Mouse (Mus musculus) right cerebral cortex, adult 2 months (tissue): ENCODE measurements at regions not wholly inside any gene's neighbourhood (a gene's known extent, or its start where the extent isn't known, plus 50 kb on each side); places are given as distances from the start of the nearest gene placed in this dataset.
A peak's percentile ranks its signal among the peaks of the same experiment; 100 is the strongest.
"Not testable (repeated sequence)": the region's sequence is repeated elsewhere in the genome, so short reads cannot be mapped to it uniquely, and the experiment has no call there.

Experiments
- DNase-seq, 2 experiments: peaks; one replicate each; pipeline ENCODE4 v3.0.0; 2021 to 2022; ENCODE audit warnings: low spot score in 2 of 2

DNA sequence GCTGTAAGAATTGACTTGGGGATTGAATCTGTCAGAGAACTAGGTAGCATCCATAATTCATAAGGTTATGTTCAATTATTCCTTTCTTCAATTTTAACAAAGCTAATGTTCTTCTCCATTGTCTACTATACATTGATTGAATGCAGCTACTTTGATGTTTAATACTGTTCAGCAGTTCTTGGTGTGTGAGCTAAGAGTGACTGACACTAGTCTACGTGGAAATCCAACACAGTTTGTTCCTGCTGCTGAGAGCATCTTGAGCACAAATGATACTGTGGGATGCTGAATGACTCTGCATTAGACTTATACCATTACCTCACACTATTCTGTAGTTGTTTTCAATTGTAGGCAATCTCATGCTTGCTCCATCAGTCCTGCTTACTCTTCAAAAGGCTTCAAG lies 249.4 kb upstream of the Akr1e1 start:
- no peak for DNase-seq

DNA sequence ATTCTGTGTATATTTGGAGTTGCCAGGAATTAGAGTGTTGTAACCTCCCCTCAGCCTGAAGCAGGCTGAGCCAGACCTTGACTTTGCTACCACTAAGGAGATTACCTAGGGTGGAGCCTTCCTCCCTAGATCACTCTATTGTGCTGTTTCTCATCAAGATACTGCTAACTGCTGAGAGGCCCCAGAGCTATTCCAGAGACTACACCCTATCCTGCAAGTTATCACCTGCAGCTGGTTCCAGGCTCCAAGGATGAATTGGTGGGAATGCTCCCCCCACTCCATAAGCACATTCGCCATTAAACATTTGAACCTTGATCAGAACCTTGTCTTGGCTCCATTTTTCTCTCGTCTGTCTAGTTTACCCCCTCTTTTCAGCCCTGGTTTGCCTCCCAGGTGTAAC lies 230.5 kb upstream of the Akr1e1 start:
- DNase-seq: not testable (repeated sequence)

DNA sequence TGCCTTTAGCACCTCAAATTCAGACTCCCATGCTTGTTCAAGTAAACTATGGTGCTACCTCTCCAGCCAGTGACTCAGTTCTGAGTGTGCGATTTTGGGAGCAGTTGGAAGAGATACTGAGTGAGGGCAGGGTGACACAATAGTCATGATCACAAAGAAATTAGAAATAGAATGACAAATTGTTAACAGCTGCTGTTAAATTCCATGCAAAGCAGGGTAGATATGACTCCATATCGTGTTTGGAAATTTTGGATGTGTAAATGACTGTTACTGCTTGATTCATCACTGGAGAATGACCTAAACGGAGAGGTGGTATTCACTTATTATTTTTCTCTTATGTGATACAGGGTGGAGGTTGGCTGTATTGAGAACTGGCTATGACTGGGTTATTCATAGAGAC lies 217.8 kb upstream of the Akr1e1 start:
- no peak for DNase-seq

DNA sequence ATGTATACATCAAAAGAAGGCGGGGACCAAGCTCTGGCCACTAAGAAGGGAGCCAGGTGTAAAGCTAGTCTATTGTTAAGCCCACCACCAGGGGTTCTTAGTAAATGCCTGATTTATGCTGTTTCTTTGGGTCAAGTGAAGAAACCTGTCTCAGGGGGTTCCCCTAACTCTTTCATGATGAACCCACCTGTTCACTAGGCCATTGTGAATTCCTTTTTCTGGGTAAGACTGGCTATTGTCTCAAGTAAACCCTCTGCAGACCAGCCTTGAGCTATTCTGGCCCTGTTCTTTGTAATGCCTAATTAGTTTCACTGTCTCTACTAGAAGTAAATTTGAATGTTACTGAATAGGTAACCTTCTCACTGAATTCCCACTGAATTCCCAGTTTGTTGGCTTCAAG lies 216.8 kb upstream of the Akr1e1 start:
- DNase-seq: not testable (repeated sequence)

DNA sequence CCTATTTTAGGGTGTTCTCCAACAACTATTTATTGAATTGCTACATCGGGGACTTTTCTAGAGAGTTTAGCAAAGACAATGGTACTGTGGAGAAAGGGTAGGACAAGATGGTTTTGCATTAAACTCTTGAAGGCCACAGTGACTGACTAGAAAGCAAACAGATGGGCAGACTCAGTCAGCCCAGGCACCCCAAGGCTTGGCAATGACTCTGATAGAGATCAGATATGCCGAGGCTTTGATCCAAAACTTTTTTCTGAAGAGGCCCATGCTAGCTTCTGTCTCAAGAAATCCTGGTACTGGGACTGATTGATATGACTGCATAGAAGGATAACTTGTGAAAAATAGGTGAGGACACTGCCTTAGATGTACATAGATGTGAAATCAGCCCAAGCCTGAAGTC lies 197.9 kb upstream of the Akr1e1 start:
- no peak for DNase-seq

DNA sequence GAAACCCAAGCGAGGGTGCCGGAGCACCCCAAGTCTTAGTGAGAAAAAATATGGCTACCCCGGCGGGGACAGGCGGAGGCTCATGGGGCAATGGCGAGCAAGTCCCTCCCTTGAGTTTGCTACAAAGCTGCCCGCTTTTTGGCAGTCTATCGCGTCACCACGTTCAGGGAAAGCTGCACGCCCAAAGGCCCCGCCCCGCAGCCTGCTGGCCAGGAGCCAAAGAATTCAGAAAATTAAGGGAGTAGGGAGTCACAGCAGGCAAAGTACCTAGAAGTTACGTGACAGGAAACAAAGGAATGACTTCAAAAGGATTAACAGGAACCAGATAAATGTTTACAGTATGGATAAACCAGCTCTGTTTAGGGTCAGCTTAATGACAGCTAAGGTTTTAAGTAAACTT lies 191.7 kb upstream of the Akr1e1 start:
- DNase-seq: no peak

DNA sequence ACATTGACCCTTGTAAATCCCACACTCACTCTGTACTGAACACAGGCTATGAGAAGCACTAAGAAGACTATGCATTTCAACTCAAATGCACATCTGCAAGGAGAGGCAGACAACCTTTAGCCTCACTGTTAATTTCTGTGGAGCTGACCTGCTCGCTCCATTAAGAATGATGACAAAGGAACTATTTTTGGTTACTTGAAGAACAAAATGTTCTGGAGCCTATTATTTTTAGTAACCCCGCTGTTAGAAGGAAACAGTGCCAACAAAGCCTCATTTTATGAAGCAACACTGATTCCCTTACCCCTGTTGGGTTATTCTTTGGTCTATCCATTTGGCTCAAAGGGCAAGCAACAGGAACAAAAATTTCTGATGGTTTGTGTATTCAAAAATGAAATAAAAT lies 182.2 kb upstream of the Akr1e1 start:
- no peak for DNase-seq

DNA sequence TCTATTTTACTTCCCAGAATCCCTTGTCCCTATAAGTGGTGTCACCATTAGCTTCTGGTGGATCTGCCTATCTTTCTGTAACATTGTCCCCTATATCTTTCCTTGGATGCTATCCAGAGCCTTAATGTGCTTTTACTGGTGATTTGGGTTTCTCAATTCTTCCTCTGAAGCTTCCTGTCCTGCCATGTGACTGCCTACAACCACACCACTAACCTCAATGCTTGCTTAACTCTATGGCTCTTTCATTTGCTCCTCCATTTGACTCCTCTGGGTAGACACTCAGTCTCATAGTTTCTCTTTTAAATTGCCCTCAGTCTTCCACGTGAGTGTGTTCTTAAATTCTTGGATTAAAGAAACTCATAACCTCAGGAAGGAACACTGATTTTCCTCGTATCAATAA lies 181.4 kb upstream of the Akr1e1 start:
- no peak for DNase-seq

DNA sequence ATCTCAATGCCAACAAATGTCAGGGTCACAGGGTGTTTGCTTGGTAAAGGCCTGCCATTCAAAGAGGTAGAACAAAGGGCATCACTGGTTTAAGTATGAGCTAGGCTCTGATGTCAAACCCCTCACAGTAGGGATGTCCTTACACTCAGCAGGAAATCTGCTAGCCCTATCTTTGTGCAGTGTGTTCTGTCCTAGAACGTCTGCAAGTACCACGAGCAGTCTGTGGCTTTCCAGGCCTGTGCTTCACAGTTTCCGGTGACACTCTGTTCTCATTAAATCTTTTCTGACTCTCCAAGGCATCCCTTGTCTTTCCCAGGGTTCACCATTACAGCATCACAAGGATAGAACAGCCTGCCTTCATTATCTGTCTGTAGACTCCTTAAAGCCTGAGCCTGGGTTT lies 174.3 kb upstream of the Akr1e1 start:
- no peak for DNase-seq

DNA sequence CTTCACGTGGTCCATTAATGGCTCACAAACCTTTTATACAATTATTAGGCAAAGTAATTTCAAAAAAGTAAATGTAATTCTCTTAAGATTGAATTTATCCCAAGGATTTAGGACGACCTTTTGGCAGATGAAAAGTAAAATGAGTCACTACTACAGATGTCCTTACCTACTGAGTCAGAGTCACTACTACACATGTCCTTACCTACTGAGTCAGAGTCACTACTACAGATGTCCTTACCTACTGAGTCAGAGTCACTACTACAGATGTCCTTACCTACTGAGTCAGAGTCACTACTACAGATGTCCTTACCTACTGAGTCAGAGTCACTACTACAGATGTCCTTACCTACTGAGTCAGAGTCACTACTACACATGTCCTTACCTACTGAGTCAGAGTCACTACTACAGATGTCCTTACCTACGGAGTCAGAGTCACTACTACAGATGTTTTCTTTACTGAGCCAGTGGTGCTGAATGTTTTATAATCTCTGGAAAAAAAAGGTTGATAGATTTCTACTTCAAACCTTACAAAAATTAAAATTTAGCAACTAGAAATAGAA lies 169.4 kb upstream of the Akr1e1 start:
- not testable (repeated sequence) for DNase-seq

DNA sequence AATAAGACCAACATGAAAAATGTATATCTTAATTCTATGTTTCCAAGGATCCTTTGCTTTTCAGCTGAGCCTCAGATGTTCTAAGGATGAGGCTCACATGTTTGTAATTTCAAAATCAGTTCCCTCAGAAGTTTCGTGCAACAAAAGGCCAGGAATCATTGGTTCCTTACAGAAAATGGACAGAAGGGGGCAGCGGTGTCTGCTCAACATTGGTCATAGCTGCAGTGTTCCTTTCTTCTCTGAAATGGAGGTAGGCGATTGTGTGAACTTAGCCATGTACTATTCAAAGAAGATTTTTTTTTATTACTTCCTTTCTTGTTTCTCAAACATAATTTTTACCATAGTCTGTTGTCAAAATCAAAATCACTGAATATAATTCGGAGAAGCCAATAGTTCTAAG lies 167.9 kb upstream of the Akr1e1 start:
- peak; percentile 38 to 54 for DNase-seq

DNA sequence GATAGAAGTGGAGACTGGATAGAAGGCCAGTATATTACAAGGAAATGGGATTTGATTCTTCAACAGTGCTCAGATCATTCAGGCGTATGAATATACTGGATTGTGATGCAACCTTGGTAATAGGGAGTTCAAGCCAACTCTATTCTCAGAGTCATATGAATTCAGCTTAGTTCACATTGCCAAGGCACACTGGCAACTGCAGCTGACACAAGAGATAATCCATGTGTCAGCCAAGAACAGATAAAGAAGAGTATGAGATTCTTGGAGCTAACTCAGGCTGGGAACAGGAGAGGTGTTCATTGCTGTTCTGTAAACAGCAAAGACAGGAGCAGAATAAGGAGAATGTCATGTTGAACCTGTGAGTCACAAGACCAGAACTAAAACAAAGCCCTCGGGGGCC lies 163.3 kb upstream of the Akr1e1 start:
- DNase-seq: no peak

DNA sequence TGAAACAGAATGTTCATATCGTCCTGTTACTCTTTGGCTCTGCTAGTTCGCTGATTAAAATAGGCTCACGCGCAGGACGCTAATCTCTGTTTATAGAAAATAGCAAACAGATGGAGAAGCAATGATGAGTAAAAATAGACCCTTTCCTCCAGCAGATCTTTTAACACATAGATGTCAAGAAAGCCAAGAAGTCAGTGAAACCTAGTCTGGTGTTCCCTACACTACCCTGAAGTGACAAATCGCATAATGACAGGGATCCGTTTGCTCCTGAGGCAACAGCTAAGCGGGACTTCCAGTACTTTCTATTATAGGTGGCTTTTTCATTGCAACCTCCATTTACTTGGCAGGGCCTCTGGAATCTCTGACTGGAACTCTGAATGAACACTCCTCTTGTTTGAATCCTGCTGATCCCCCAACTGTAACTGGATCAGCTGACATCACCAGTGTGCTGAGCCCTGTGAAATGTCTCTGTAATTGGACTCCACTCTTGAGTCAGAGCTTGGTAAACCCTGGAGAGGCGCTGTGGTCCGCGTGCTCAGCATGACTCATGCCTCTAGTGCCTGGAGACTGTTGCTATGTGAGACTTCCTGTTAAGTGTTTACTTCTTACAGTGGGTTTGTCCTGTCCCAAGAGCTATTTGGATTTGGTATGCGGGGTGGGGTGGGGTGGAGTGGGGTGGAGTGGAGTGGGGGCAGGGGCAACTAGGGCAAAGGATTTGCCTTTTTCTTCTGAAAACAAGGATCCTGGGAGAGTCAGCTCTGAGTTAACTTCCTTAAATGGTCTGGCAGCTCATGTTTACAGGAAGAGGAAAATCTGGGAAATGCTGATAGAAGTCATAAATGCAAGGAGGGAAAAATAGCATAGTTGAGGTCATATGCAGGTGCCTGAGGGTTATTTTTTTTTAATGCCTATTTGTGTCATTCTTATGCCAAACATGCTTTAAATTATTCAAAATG lies 162.4 kb upstream of the Akr1e1 start:
- peak; percentile 76 to 81 for DNase-seq

DNA sequence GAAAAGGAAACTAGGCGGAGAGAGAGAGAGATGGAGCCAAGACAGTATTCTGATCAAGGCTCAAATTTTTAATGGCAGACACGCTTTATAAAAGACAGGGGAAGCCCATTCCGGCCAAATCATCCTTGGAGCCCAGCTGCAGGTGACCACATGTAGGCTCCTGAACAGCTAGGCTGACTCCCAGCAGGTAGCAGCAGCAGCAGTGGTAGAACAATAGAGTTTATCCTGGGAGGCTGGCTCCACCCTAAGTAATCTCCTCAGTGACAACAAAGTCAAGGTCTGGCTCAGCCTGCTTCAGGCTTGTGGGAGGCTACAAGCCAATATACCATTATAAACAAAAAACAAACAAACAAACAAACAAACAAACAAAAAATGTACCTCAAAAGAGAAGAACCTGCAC lies 151.0 kb upstream of the Akr1e1 start:
- DNase-seq: no peak

DNA sequence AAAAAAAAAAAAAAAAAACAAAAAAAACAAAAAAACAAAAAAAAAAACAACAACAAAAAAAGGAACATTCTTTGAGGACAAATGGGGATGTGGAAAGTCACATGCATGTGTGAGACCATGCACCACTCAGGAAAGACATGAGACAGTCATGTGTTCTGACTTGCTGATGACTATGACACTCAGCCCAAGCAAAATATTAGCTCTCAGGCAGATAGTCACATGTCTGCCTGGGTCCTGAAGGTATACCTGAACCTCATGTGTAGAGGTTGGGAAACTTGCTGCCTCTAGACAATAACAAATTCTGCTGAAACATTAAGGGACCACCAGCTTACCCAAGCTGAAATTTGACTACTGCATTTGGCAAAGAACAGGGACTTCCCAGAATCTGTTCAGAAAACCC lies 147.6 kb upstream of the Akr1e1 start:
- no peak for DNase-seq

DNA sequence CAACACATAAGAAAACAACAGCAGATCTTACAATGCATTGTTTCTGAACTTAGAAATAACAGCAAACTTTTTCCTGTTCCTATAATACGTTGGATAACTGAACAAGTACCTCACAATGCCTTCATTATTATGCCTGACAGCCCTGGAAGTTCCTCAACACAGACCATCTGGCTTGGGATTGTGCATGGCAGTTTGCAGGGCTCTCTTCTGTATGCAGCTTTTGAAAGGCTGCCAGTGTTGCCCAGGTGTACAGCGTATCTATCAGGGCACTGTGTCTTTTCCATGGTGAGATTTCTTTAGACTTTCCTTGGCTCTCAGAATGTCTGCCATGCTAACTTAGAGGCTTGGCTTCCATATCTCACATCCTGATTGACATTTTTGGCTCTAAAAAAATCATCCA lies 134.0 kb upstream of the Akr1e1 start:
- DNase-seq: no peak

DNA sequence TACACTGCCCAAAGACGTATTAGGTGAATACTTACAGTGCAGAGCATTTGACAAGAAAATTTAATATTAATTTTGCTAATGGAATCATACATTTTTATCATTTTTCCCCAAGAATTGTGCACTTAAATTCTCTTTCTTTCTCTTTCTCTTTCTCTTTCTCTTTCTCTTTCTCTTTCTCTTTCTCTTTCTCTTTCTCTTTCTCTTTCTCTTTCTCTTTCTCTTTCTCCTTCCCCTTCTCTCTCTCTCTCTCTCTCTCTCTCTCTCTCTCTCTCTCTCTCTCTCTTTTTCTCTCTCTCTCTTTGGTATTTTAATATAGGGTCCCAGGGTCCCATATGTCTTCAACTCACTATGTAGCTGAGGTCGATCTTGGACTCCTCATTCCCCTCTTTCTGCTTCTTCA lies 107.3 kb upstream of the Akr1e1 start:
- DNase-seq: not testable (repeated sequence)

DNA sequence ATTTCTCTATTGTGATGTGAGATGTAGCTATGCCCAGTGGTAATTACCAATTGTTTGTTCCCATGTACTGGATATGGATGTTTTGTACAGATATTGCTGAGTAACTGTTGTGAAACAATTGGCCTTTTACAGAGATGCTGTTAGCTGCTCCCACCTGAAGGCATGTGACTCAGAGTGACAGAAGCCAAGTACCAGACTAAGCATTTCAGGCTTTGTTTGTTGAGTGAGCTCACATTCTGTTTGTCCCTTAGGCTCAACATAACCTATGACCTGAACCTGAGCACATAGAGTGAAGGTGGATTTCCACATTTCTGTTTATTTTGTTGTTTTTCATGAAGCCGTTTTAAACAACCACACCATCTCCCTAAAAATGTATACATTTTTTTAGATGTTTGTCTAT lies 105.8 kb upstream of the Akr1e1 start:
- no peak for DNase-seq

DNA sequence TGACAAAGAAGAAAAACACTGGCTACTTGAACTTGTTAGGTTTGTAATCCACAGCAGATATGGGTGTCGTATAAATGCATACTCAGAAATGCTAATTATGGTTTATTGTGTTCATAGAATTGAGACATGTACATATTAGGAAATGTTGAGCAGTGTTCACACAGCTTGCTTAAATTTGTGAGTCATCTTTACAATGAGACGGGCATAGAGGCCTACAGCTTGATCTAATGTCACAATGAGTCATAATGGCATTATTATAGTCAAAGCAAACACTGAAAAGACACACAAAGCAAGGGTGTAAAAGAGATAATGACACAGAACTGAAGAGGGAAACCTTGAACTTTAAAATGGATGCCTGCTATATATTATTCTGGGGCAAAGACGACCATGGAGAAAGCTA lies 103.7 kb upstream of the Akr1e1 start:
- no peak for DNase-seq

DNA sequence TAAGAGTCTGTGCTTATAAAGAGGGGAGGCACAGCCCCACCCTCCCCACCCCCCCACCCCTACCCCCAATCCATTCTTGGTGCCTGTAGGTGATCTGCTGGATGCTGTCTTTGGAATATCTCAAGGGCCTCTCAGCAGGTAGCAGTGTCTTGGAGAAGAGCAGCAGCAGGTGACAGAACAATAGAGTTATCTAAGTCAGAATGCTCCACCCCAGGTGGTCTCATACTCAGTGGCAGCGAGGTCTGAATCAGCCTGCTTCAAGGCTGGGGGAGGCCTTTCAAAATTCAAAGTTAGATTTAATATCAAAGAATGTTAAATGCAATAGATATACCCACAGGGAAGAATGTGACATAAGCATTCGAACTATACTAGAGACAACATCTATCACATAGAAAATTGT lies 90.6 kb upstream of the Akr1e1 start:
- not testable (repeated sequence) for DNase-seq

DNA sequence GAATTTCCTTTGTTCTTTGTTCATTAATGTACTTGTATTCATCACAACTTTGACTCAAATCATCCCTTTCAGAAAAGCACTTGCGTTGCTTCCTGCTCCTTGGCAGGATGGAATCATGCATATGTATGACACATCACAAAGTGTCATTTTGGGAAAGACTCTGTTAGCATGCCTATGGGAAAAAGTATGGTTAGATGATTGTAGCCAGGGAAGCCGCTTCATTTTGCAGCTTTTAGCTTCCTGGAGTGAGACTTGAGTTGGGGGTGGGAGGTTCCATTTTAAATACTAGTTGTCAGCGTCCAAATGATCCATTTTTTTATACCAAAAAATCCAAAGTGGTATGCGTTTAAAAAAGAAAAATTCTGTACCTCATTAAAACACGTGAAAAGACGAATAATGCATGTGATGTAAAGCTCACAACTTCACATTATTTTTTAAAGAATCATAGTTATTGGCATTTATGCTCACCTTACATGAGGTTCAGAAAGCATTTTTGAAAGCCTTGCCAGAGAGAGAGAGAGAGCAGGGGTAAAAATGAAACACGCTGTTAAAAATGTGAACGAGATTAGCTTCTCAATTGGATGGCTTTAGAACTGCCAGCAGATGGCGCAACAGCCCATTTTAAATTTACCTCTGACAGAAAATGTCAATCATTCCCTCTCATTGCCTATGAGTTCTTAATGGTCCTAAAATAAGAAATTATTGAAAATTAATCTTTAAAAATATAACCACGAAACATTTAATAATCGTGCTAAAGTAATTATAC lies 57.6 kb upstream of the Akr1e1 start:
- peak; percentile 62 to 76 for DNase-seq

DNA sequence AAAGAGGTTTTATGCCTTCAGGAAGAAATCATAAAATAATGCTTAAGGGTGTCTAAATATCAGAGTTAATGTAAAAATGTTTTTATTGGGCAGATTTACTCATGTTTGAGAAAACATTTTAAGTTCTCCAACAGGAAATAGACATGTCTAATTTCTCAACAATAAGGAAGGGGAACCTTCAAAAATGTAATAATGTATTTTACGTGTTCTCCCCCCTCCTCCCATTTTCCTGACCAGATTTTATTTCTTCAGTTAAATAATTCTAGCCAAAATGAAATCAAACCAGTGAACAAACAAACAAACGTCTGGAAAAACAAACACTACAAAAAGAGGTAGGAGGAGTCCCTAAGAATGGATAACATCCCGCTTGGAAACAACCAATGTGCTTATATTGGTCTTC lies 54.4 kb upstream of the Akr1e1 start:
- DNase-seq: no peak
